Mouse (Mus musculus) hindbrain, embryonic 13.5 days (tissue): ENCODE measurements around the gene Borcs6. TPM values are rescaled to one million over a fixed set of nuclear protein-coding genes. Genes with fewer than 3 reads are reported as not detected.

Experiments used
- ATAC-seq: fragments of 200-750 bp; cut with Nextera tagmentation; 2 replicates; pipeline ENCODE4 v1.8.0; 2017; ENCODE audit warnings: moderate TSS enrichment; ENCODE audit not compliant: low FRiP score
- H3K27ac ChIP-seq: fragments of 300-500 bp; sonication (generic); 2 replicates; pipeline ENCODE4 v1.5.1; 2015; ENCODE audit warnings: inconsistent platforms, mild to moderate bottlenecking, moderate library complexity
- H3K27me3 ChIP-seq: fragments of 300-500 bp; sonication (generic); 2 replicates; pipeline ENCODE4 v1.6.1; 2015; ENCODE audit warnings: mild to moderate bottlenecking, inconsistent platforms
- H3K36me3 ChIP-seq: fragments of 300-500 bp; sonication (generic); 2 replicates; pipeline ENCODE4 v1.6.1; 2015; ENCODE audit warnings: mild to moderate bottlenecking, inconsistent platforms
- H3K4me1 ChIP-seq: fragments of 300-500 bp; sonication (generic); replicated peaks from 2 replicates; pipeline ENCODE4 v1.6.1; 2015; ENCODE audit warnings: inconsistent platforms
- H3K4me2 ChIP-seq: fragments of 300-500 bp; sonication (generic); 2 replicates; pipeline ENCODE4 v1.6.1; 2015; ENCODE audit warnings: inconsistent platforms, mild to moderate bottlenecking, moderate library complexity
- H3K4me3 ChIP-seq: fragments of 300-500 bp; sonication (generic); 2 replicates; pipeline ENCODE4 v1.5.1; 2015; ENCODE audit warnings: mild to moderate bottlenecking, inconsistent platforms
- H3K9ac ChIP-seq: fragments of 300-500 bp; sonication (generic); 2 replicates; pipeline ENCODE4 v1.6.1; 2015; ENCODE audit warnings: mild to moderate bottlenecking, inconsistent platforms
- H3K9me3 ChIP-seq: fragments of 300-500 bp; sonication (generic); 2 replicates; pipeline ENCODE4 v1.6.1; 2016; ENCODE audit warnings: inconsistent platforms
- WGBS: fragments of 180-500 bp; shearing (Covaris S2); methylation state at CpG from one replicate; pipeline ENCODE4 v1.1.7; 2015; 5-methylcytosine and 5-hydroxymethylcytosine counted together
- polyA plus RNA-seq: library from polyadenylated mRNA; unstranded; fragments of >200 nt; fragmentation: Nextera tagmentation; extraction: Ambion mirVana; gene quantifications from 2 replicates; pipeline ENCODE4 v1.2.1, GENCODE M21; 2015

The Borcs6 gene
- polyA plus RNA-seq, 1 experiment from 2014 or later: 15.2 TPM

DNA sequence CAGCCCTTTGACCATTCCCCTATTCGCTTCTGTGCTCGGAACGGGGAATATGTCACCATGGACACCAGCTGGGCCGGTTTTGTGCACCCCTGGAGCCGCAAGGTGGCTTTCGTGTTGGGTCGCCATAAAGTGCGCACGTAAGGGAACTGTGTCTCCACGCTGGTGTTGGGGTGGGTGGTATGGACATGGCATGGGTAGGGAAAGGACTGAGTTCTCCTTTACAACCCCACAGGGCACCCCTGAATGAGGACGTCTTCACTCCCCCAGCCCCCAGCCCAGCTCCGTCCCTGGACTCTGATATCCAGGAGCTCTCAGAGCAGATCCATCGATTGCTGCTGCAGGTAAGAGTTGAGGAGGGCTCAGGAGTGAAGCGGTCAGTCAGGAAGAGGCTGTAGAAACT is 43.6 kb downstream of the Borcs6 start:
- WGBS: 96% methylated on average over 14 of the region's 14 CpGs
- peaks cover 31% of the 10 kb centered on the region for H3K4me1 ChIP-seq
- H3K36me3 ChIP-seq: peaks cover 75% of the 10 kb centered on the region

DNA sequence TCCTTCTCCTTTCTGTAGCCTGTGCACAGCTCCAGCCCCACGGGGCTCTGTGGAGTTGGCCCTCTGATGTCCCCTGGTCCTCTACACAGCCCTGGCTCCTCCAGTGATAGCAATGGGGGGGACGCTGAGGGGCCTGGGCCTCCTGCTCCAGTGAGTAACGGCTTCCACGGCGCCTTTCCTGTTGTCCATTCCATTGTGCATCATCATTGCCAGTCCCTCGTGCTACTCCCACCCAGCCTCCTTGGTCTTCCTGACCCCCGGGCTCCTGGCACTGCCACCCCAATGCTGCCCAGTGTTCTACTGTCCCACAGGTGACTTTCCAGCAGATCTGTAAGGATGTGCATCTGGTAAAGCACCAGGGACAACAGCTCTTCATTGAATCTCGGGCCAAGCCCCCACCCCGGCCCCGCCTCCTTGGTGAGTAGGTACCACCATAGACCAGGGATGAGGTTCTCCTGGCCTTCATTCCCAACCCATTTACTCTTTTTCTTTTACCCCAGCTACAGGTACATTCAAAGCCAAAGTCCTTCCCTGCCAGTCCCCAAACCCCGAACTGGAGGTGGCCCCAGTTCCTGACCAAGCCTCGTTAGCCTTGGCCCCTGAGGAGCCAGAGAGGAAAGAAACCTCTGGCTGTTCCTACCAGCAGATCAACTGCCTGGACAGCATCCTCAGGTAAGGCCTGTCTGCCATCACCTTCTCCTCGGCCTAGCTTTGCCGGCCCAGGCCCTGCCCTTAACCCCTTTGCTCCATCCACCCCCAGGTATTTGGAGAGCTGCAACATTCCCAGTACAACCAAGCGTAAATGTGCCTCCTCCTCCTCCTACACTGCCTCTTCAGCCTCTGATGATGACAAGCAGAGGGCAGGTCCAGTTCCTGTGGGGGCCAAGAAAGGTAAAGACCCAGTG is 44.3 kb downstream of the Borcs6 start:
- no peak overlapping the region for H3K4me2 ChIP-seq
- H3K36me3 ChIP-seq: peaks cover 82% of the 10 kb centered on the region
- H3K4me1 ChIP-seq: peaks cover 24% of the 10 kb centered on the region
- H3K9me3 ChIP-seq: no peaks in the 10 kb centered on the region
- H3K4me3 ChIP-seq: no peak overlapping the region
- 0 out of 2 replicates have a peak overlapping the region, but pooled peaks have one; percentile 3 for H3K9ac ChIP-seq
- no peak for ATAC-seq
- H3K27ac ChIP-seq: no peak overlapping the region
- WGBS: 94% methylated on average over 15 of the region's 15 CpGs
- H3K27me3 ChIP-seq: no peaks in the 10 kb centered on the region

More for the DNA sequence above, 43.6 kb downstream of the Borcs6 start:
- no peak for ATAC-seq
- Histone ChIP-seq H3K9me3 (no peaks in the 10 kb centered on the region), H3K9ac (no peak overlapping the region), H3K4me3 (no peak overlapping the region), H3K27ac (no peak overlapping the region), H3K27me3 (no peaks in the 10 kb centered on the region), H3K4me2 (no peak overlapping the region)

- H3K4me2 ChIP-seq: no peak overlapping the region
- no peaks in the 10 kb centered on the region for H3K27me3 ChIP-seq
- no peak overlapping the region for H3K4me3 ChIP-seq
- no peaks in the 10 kb centered on the region for H3K9me3 ChIP-seq
- WGBS: 95% methylated on average over 14 of the region's 14 CpGs
- peaks cover 17% of the 10 kb centered on the region for H3K4me1 ChIP-seq
- ATAC-seq: no peak
- H3K9ac ChIP-seq: 0 out of 2 replicates have a peak overlapping the region, but pooled peaks have one; percentile 3
- H3K36me3 ChIP-seq: peaks cover 89% of the 10 kb centered on the region
- H3K27ac ChIP-seq: no peak overlapping the region
These were observed 45.0 kb downstream of the Borcs6 start for GRCm38 (mm10) chr11:69104487-69104886.

GRCm38 (mm10) chr11:69105227-69105626 is 45.7 kb downstream of the Borcs6 start:
- WGBS: 88% methylated on average over 6 of the region's 6 CpGs
- H3K36me3 ChIP-seq: peaks cover 90% of the 10 kb centered on the region
- no peak overlapping the region for H3K4me3 ChIP-seq

GRCm38 (mm10) chr11:69105796-69106195 is 46.3 kb downstream of the Borcs6 start:
- Histone ChIP-seq H3K27ac (no peak overlapping the region), H3K9me3 (no peaks in the 10 kb centered on the region), H3K36me3 (peaks cover 88% of the 10 kb centered on the region), H3K4me2 (no peak overlapping the region), H3K4me3 (no peak overlapping the region), H3K27me3 (no peaks in the 10 kb centered on the region), H3K4me1 (peaks cover 4% of the 10 kb centered on the region), H3K9ac (peak overlapping the region; percentile 24; the same call in 1 of the 2 replicates)
- no peak for ATAC-seq
- WGBS: 84% methylated on average over 2 of the region's 2 CpGs

More at GRCm38 (mm10) chr11:69105227-69105626, 45.7 kb downstream of the Borcs6 start:
- Histone ChIP-seq H3K4me2 (no peak overlapping the region), H3K9me3 (no peaks in the 10 kb centered on the region), H3K27me3 (no peaks in the 10 kb centered on the region), H3K27ac (no peak overlapping the region), H3K4me1 (peaks cover 10% of the 10 kb centered on the region), H3K9ac (0 out of 2 replicates have a peak overlapping the region, but pooled peaks have one; percentile 24)
- ATAC-seq: no peak

DNA sequence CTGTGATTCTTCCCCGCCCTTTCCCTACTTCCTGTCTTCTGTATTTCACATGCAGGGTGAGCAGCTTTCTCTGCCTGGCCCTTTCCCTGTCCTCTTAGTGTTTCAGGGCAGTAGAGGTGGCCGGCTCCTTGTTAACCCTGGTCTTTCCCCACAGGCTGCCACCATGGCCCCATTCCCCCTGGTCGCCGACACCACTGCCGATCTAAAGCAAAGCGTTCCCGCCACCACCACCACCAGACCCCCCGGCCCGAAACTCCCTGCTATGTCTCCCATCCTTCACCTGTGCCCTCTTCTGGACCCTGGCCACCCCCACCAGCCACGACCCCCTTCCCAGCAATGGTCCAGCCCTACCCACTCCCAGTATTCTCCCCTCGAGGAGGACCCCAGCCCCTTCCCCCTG is 46.8 kb downstream of the Borcs6 start:
- WGBS: 98% methylated on average over 11 of the region's 11 CpGs
- peaks cover 83% of the 10 kb centered on the region for H3K36me3 ChIP-seq
- no peak overlapping the region for H3K27ac ChIP-seq

DNA sequence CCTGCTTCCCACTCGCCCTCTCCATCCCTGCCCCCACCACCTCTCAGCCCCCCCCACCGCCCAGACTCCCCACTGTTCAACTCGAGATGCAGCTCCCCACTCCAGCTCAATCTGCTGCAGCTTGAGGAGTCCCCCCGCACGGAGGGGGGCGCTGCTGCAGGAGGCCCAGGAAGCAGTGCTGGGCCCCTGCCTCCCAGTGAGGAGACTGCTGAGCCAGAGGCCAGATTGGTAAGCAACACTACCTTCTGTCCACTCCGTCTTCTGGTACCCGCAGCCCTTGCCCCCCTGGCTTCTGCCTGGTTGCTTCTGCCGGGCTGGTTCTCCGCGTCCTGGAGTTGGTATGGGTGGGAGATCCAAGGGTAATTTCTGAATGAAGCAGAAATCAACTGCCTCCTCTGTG is 47.3 kb downstream of the Borcs6 start:
- WGBS: 87% methylated on average over 11 of the region's 11 CpGs
- Histone ChIP-seq H3K9ac (no peak overlapping the region), H3K4me3 (no peak overlapping the region), H3K4me1 (peaks cover 9% of the 10 kb centered on the region), H3K27me3 (0 out of 2 replicates have a peak, but pooled peaks cover 2% of the 10 kb centered on the region), H3K9me3 (no peaks in the 10 kb centered on the region), H3K4me2 (no peak overlapping the region), H3K27ac (no peak overlapping the region), H3K36me3 (peaks cover 77% of the 10 kb centered on the region)
- no peak for ATAC-seq

More for the DNA sequence above, 46.8 kb downstream of the Borcs6 start:
- H3K4me3 ChIP-seq: no peak overlapping the region
- peak overlapping the region; percentile 24; the same call in 1 of the 2 replicates for H3K9ac ChIP-seq
- no peaks in the 10 kb centered on the region for H3K9me3 ChIP-seq
- H3K4me1 ChIP-seq: peaks cover 4% of the 10 kb centered on the region
- no peaks in the 10 kb centered on the region for H3K27me3 ChIP-seq
- no peak overlapping the region for H3K4me2 ChIP-seq
- no peak for ATAC-seq

DNA sequence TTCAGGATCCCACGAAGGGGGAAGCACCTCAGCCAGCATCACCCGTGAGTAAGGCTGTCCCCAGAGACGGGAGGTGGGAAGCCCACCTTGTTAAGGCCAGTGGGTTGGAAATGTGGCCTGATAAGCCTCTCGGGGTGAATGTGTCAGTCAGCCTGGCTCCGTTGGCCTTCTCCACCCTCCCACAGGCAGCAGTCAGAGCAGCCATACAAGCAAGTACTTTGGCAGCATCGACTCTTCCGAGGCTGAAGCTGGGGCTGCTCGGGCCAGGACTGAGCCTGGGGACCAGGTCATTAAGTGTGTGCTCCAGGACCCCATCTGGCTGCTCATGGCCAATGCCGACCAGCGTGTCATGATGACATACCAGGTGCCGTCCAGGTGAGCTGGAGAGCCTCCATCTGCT is 48.2 kb downstream of the Borcs6 start:
- peaks cover 69% of the 10 kb centered on the region for H3K36me3 ChIP-seq

GRCm38 (mm10) chr11:69108223-69108622 is 48.7 kb downstream of the Borcs6 start:
- WGBS: 93% methylated on average over 9 of the region's 9 CpGs
- H3K36me3 ChIP-seq: peaks cover 63% of the 10 kb centered on the region

More for the DNA sequence above, 48.2 kb downstream of the Borcs6 start:
- Histone ChIP-seq H3K4me1 (peaks cover 11% of the 10 kb centered on the region), H3K4me3 (no peak overlapping the region), H3K4me2 (no peak overlapping the region), H3K27me3 (peaks cover 11% of the 10 kb centered on the region; the same call in 1 of the 2 replicates), H3K9ac (no peak overlapping the region), H3K9me3 (no peaks in the 10 kb centered on the region), H3K27ac (no peak overlapping the region)
- ATAC-seq: no peak
- 93% methylated on average over 11 of the region's 11 CpGs for WGBS

DNA sequence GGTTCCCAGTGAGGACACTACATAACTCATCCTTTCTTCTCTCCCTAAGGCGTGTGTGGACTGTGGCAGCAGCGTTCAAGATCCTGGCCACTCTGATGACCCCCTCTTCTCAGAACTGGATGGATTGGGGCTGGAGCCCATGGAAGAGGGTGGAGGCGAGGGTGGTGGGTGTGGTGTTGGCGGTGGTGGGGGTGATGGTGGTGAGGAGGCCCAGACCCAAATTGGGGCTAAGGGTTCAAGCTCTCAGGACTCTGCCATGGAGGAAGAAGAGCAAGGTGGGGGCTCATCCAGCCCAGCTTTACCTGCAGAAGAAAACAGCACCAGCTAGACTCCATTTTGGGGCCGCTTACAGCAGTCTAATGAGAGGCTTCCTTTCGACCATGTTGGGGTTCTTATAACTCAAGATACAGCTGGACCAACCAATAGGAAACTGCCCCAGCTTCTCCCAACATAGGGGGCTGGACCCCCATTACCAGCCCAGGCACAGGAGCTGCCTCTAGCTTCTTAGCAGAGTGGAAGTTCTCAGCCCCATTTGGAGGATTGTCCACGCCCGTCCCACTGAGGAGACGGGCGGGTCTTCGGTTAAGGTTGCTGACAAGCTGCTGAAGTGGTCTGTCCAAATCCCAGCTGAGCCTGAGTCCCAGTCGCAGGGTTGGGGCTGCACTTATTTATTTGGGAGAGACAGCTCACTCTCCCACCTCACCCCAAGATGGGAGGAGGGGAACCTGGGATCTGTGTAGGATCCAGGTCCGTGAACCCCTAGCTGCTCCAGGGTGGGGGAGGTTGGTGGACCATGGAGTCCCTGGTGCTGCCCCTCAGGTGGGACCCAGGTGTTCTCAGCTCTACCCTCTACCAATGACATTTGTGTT is 49.7 kb downstream of the Borcs6 start:
- Histone ChIP-seq H3K4me1 (peaks cover 11% of the 10 kb centered on the region), H3K9ac (no peak overlapping the region), H3K27me3 (peaks cover 24% of the 10 kb centered on the region; the same call in 1 of the 2 replicates), H3K9me3 (no peaks in the 10 kb centered on the region), H3K4me2 (no peak overlapping the region), H3K4me3 (no peak overlapping the region), H3K27ac (no peak overlapping the region), H3K36me3 (peaks cover 53% of the 10 kb centered on the region)
- 0 out of 2 replicates have a peak, but pooled peaks have one; percentile 44 for ATAC-seq
- 86% methylated on average over 13 of the region's 13 CpGs for WGBS

More at GRCm38 (mm10) chr11:69108223-69108622, 48.7 kb downstream of the Borcs6 start:
- Histone ChIP-seq H3K9me3 (no peaks in the 10 kb centered on the region), H3K27ac (no peak overlapping the region), H3K27me3 (peaks cover 16% of the 10 kb centered on the region; the same call in 1 of the 2 replicates), H3K9ac (no peak overlapping the region), H3K4me1 (peaks cover 11% of the 10 kb centered on the region), H3K4me2 (no peak overlapping the region), H3K4me3 (no peak overlapping the region)
- no peak for ATAC-seq

DNA sequence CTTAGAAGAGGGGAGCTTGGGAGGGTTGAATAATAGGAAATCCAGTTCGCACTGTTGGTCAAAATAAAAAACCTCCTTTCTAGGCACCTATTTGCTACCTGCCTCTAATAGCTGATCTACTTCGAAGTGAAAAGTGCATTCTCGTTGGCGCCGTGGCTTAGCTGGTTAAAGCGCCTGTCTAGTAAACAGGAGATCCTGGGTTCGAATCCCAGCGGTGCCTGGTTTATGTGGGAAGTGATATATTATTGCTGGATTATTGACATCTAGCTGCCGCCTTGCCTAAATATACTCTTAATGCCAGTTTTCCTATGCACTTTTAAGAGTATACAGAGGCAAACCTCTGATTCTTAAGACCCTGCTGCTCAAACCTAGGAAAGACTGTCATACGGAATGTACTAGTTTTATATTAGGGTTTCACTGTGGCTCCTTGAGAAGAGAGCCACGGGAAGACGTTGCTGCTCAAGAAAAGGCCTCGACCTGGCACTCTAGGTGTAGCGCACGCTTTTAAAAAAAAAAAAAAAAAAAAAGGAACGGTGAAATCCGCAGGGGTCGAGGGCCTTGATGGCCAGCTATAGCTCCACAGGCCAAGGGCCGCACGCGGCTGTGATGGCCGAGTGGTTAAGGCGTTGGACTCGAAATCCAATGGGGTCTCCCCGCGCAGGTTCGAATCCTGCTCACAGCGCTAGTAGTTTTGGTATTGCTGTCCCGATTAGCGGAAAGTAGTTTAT is 51.0 kb downstream of the Borcs6 start:
- Histone ChIP-seq H3K4me3 (peak overlapping the region; percentile 45), H3K9me3 (no peaks in the 10 kb centered on the region), H3K27ac (0 out of 2 replicates have a peak overlapping the region, but pooled peaks have one; percentile 40), H3K27me3 (peaks cover 37% of the 10 kb centered on the region), H3K36me3 (peaks cover 41% of the 10 kb centered on the region), H3K4me1 (peaks cover 11% of the 10 kb centered on the region), H3K4me2 (peak overlapping the region; percentile 58), H3K9ac (peak overlapping the region; percentile 56)
- ATAC-seq: peak; percentile 64; the same call in 1 of the 2 replicates
- WGBS: under 1% methylated on average over 30 of the region's 30 CpGs
